Mouse (Mus musculus) embryonic fibroblast, embryonic 13.5 days (primary cell): ENCODE data around the gene Kpna1.
"Not testable (repeated sequence)": the region's sequence is repeated elsewhere in the genome, so short reads cannot be mapped to it uniquely, and the experiment has no call there.

Source experiments
- CTCF ChIP-seq: IDR thresholded peaks from 2 replicates; pipeline ENCODE4 v1.5.1; 2011; ENCODE audit warnings: mild to moderate bottlenecking, control low read depth, low read length, moderate library complexity, borderline replicate concordance; ENCODE audit not compliant: insufficient read depth
- POLR2A ChIP-seq: IDR thresholded peaks from 2 replicates; pipeline ENCODE4 v1.6.1; 2011; ENCODE audit warnings: low read depth, mild to moderate bottlenecking, control low read depth, low read length, moderate library complexity

DNA sequence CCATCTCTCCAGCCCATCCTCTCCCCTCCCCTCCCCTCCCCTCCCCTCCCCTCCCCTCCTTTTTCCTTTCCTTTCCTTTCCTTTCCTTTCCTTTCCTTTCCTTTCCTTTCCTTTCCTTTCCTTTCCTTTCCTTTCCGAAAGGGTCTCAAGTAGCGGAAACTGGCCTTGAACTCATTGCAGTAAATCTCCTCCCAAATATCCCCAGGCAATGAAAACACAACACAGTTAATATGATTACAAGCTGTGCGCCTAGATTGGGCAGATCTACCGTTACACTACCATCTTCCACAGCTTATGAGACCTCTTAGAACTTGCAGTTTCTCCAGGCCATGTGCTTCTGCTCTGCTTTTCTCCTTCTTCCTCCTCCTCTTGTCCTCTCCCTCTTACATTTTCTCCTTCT lies 12.6 kb upstream of the Kpna1 start:
- not testable (repeated sequence) for TF ChIP-seq POLR2A, CTCF
